Mouse (Mus musculus): Measurements from ENCODE around the gene Sdk2. TPM values are rescaled to one million over a fixed set of nuclear protein-coding genes. Genes with fewer than 3 reads are reported as not detected.

Gene Sdk2
- polyA plus RNA-seq, 1 experiment from 2014 or later: 4.3 TPM

- ATAC-seq (ENCODE audit: insufficient number of reproducible peaks, insufficient read depth, low FRiP score, low read depth): no peak
- Histone ChIP-seq H3K27me3 (ENCODE audit: control insufficient read depth, insufficient read depth, low read length) (no peaks in the 10 kb centered on the region), H3K27ac (ENCODE audit: low read length) (no peak overlapping the region), H3K4me3 (ENCODE audit: low read depth, low read length) (no peak overlapping the region), H3K36me3 (ENCODE audit: control insufficient read depth, insufficient read depth, low read length) (no peaks in the 10 kb centered on the region), H3K9me3 (ENCODE audit: control insufficient read depth, low read depth, low read length) (no peaks in the 10 kb centered on the region), H3K4me2 (replicated peaks; ENCODE audit: low read depth, low read length) (no peak overlapping the region), H3K4me1 (ENCODE audit: control insufficient read depth, insufficient read depth, low read length) (no peaks in the 10 kb centered on the region), H3K9ac (replicated peaks; ENCODE audit: low read depth, low read length) (no peak overlapping the region)
- 88% methylated on average over 8 of the region's 8 CpGs for WGBS
Observed at GRCm38 (mm10) chr11:113867066-113867465, 199.8 kb downstream of the Sdk2 start.

GRCm38 (mm10) chr11:113865627-113866026 lies 201.2 kb downstream of the Sdk2 start:
- no peak overlapping the region for H3K9ac ChIP-seq (replicated peaks; ENCODE audit: low read depth, low read length)

GRCm38 (mm10) chr11:113863408-113863807 lies 203.4 kb downstream of the Sdk2 start:
- Histone ChIP-seq H3K27ac (ENCODE audit: low read length) (no peak overlapping the region), H3K9me3 (ENCODE audit: control insufficient read depth, low read depth, low read length) (no peaks in the 10 kb centered on the region), H3K27me3 (ENCODE audit: control insufficient read depth, insufficient read depth, low read length) (no peaks in the 10 kb centered on the region), H3K4me3 (ENCODE audit: low read depth, low read length) (no peak overlapping the region), H3K4me1 (ENCODE audit: control insufficient read depth, insufficient read depth, low read length) (no peaks in the 10 kb centered on the region), H3K36me3 (ENCODE audit: control insufficient read depth, insufficient read depth, low read length) (no peaks in the 10 kb centered on the region), H3K4me2 (replicated peaks; ENCODE audit: low read depth, low read length) (no peak overlapping the region), H3K9ac (replicated peaks; ENCODE audit: low read depth, low read length) (no peak overlapping the region)
- 75% methylated on average over 5 of the region's 5 CpGs for WGBS
- ATAC-seq (ENCODE audit: insufficient number of reproducible peaks, insufficient read depth, low FRiP score, low read depth): no peak

More at GRCm38 (mm10) chr11:113865627-113866026, 201.2 kb downstream of the Sdk2 start:
- Histone ChIP-seq H3K4me3 (ENCODE audit: low read depth, low read length) (no peak overlapping the region), H3K4me1 (ENCODE audit: control insufficient read depth, insufficient read depth, low read length) (no peaks in the 10 kb centered on the region), H3K4me2 (replicated peaks; ENCODE audit: low read depth, low read length) (no peak overlapping the region), H3K9me3 (ENCODE audit: control insufficient read depth, low read depth, low read length) (no peaks in the 10 kb centered on the region), H3K36me3 (ENCODE audit: control insufficient read depth, insufficient read depth, low read length) (no peaks in the 10 kb centered on the region), H3K27ac (ENCODE audit: low read length) (no peak overlapping the region), H3K27me3 (ENCODE audit: control insufficient read depth, insufficient read depth, low read length) (no peaks in the 10 kb centered on the region)
- peak; percentile 57 for ATAC-seq (ENCODE audit: insufficient number of reproducible peaks, insufficient read depth, low FRiP score, low read depth)
- WGBS: 35% methylated on average over 8 of the region's 8 CpGs

GRCm38 (mm10) chr11:113855661-113856060 lies 211.2 kb downstream of the Sdk2 start:
- WGBS: 83% methylated on average over 13 of the region's 13 CpGs
- ATAC-seq (ENCODE audit: insufficient number of reproducible peaks, insufficient read depth, low FRiP score, low read depth): no peak
- no peaks in the 10 kb centered on the region for H3K36me3 ChIP-seq (ENCODE audit: control insufficient read depth, insufficient read depth, low read length)
- H3K27ac ChIP-seq (ENCODE audit: low read length): no peak overlapping the region
- no peaks in the 10 kb centered on the region for H3K4me1 ChIP-seq (ENCODE audit: control insufficient read depth, insufficient read depth, low read length)
- no peak overlapping the region for H3K4me2 ChIP-seq (replicated peaks; ENCODE audit: low read depth, low read length)
- H3K9me3 ChIP-seq (ENCODE audit: control insufficient read depth, low read depth, low read length): no peaks in the 10 kb centered on the region
- no peak overlapping the region for H3K9ac ChIP-seq (replicated peaks; ENCODE audit: low read depth, low read length)
- H3K4me3 ChIP-seq (ENCODE audit: low read depth, low read length): no peak overlapping the region
- H3K27me3 ChIP-seq (ENCODE audit: control insufficient read depth, insufficient read depth, low read length): no peaks in the 10 kb centered on the region

GRCm38 (mm10) chr11:113851750-113852149 lies 215.1 kb downstream of the Sdk2 start:
- Histone ChIP-seq H3K36me3 (ENCODE audit: control insufficient read depth, insufficient read depth, low read length) (no peaks in the 10 kb centered on the region), H3K9ac (replicated peaks; ENCODE audit: low read depth, low read length) (no peak overlapping the region), H3K27ac (ENCODE audit: low read length) (no peak overlapping the region), H3K4me3 (ENCODE audit: low read depth, low read length) (no peak overlapping the region), H3K4me2 (replicated peaks; ENCODE audit: low read depth, low read length) (no peak overlapping the region), H3K4me1 (ENCODE audit: control insufficient read depth, insufficient read depth, low read length) (no peaks in the 10 kb centered on the region), H3K27me3 (ENCODE audit: control insufficient read depth, insufficient read depth, low read length) (no peaks in the 10 kb centered on the region), H3K9me3 (ENCODE audit: control insufficient read depth, low read depth, low read length) (no peaks in the 10 kb centered on the region)
- WGBS: 76% methylated on average over 8 of the region's 8 CpGs
- no peak for ATAC-seq (ENCODE audit: insufficient number of reproducible peaks, insufficient read depth, low FRiP score, low read depth)

GRCm38 (mm10) chr11:113849322-113849721 lies 217.5 kb downstream of the Sdk2 start:
- Histone ChIP-seq H3K27me3 (ENCODE audit: control insufficient read depth, insufficient read depth, low read length) (no peaks in the 10 kb centered on the region), H3K27ac (ENCODE audit: low read length) (no peak overlapping the region), H3K4me1 (ENCODE audit: control insufficient read depth, insufficient read depth, low read length) (no peaks in the 10 kb centered on the region), H3K9me3 (ENCODE audit: control insufficient read depth, low read depth, low read length) (no peaks in the 10 kb centered on the region), H3K4me3 (ENCODE audit: low read depth, low read length) (no peak overlapping the region), H3K36me3 (ENCODE audit: control insufficient read depth, insufficient read depth, low read length) (no peaks in the 10 kb centered on the region), H3K4me2 (replicated peaks; ENCODE audit: low read depth, low read length) (no peak overlapping the region), H3K9ac (replicated peaks; ENCODE audit: low read depth, low read length) (no peak overlapping the region)
- no peak for ATAC-seq (ENCODE audit: insufficient number of reproducible peaks, insufficient read depth, low FRiP score, low read depth)
- 72% methylated on average over 7 of the region's 7 CpGs for WGBS

- ATAC-seq (ENCODE audit: insufficient number of reproducible peaks, insufficient read depth, low FRiP score, low read depth): no peak
- WGBS: 76% methylated on average over 6 of the region's 6 CpGs
- Histone ChIP-seq H3K4me1 (ENCODE audit: control insufficient read depth, insufficient read depth, low read length) (no peaks in the 10 kb centered on the region), H3K4me2 (replicated peaks; ENCODE audit: low read depth, low read length) (no peak overlapping the region), H3K27me3 (ENCODE audit: control insufficient read depth, insufficient read depth, low read length) (no peaks in the 10 kb centered on the region), H3K4me3 (ENCODE audit: low read depth, low read length) (no peak overlapping the region), H3K9me3 (ENCODE audit: control insufficient read depth, low read depth, low read length) (no peaks in the 10 kb centered on the region), H3K27ac (ENCODE audit: low read length) (no peak overlapping the region), H3K9ac (replicated peaks; ENCODE audit: low read depth, low read length) (no peak overlapping the region), H3K36me3 (ENCODE audit: control insufficient read depth, insufficient read depth, low read length) (no peaks in the 10 kb centered on the region)
Observed at GRCm38 (mm10) chr11:113843920-113844319, 222.9 kb downstream of the Sdk2 start.

- Histone ChIP-seq H3K9me3 (ENCODE audit: control insufficient read depth, low read depth, low read length) (no peaks in the 10 kb centered on the region), H3K4me2 (replicated peaks; ENCODE audit: low read depth, low read length) (no peak overlapping the region), H3K27ac (ENCODE audit: low read length) (no peak overlapping the region), H3K27me3 (ENCODE audit: control insufficient read depth, insufficient read depth, low read length) (no peaks in the 10 kb centered on the region), H3K36me3 (ENCODE audit: control insufficient read depth, insufficient read depth, low read length) (no peaks in the 10 kb centered on the region), H3K4me1 (ENCODE audit: control insufficient read depth, insufficient read depth, low read length) (no peaks in the 10 kb centered on the region), H3K9ac (replicated peaks; ENCODE audit: low read depth, low read length) (no peak overlapping the region), H3K4me3 (ENCODE audit: low read depth, low read length) (no peak overlapping the region)
- 95% methylated on average over 11 of the region's 11 CpGs for WGBS
- ATAC-seq (ENCODE audit: insufficient number of reproducible peaks, insufficient read depth, low FRiP score, low read depth): no peak
Observed at GRCm38 (mm10) chr11:113842879-113843278, 224.0 kb downstream of the Sdk2 start.

- WGBS: 67% methylated on average over 6 of the region's 6 CpGs
- Histone ChIP-seq H3K27me3 (ENCODE audit: control insufficient read depth, insufficient read depth, low read length) (no peaks in the 10 kb centered on the region), H3K9me3 (ENCODE audit: control insufficient read depth, low read depth, low read length) (no peaks in the 10 kb centered on the region), H3K4me2 (replicated peaks; ENCODE audit: low read depth, low read length) (no peak overlapping the region), H3K4me1 (ENCODE audit: control insufficient read depth, insufficient read depth, low read length) (no peaks in the 10 kb centered on the region), H3K9ac (replicated peaks; ENCODE audit: low read depth, low read length) (no peak overlapping the region), H3K4me3 (ENCODE audit: low read depth, low read length) (no peak overlapping the region), H3K27ac (ENCODE audit: low read length) (no peak overlapping the region), H3K36me3 (ENCODE audit: control insufficient read depth, insufficient read depth, low read length) (no peaks in the 10 kb centered on the region; the same call in 1 of the 2 replicates)
- no peak for ATAC-seq (ENCODE audit: insufficient number of reproducible peaks, insufficient read depth, low FRiP score, low read depth)
Observed at GRCm38 (mm10) chr11:113831608-113832007, 235.2 kb downstream of the Sdk2 start.
